Mouse (Mus musculus) brain, embryonic 18.5 days (tissue): Measurements from ENCODE around the gene C530008M17Rik.

ENCODE experiments used
- DNase-seq: peaks from one replicate; pipeline ENCODE4 v3.0.0-alpha.2; 2012; ENCODE audit warnings: low read depth, low spot score

Gene C530008M17Rik

GRCm38 (mm10) chr5:76832529-76833210 is 176.4 kb downstream of the C530008M17Rik start:
- no peak for DNase-seq

GRCm38 (mm10) chr5:76837018-76837417 is 180.7 kb downstream of the C530008M17Rik start:
- no peak for DNase-seq

GRCm38 (mm10) chr5:76839786-76840185 is 183.5 kb downstream of the C530008M17Rik start:
- DNase-seq = no peak

GRCm38 (mm10) chr5:76841859-76842258 is 185.5 kb downstream of the C530008M17Rik start:
- no peak for DNase-seq

- DNase-seq = no peak
Observed at GRCm38 (mm10) chr5:76843448-76843847, 187.1 kb downstream of the C530008M17Rik start.

- DNase-seq = no peak
Observed at GRCm38 (mm10) chr5:76843851-76844419, 187.6 kb downstream of the C530008M17Rik start.

- DNase-seq = no peak
Observed at GRCm38 (mm10) chr5:76844618-76845186, 188.4 kb downstream of the C530008M17Rik start.

GRCm38 (mm10) chr5:76847106-76847505 is 190.8 kb downstream of the C530008M17Rik start:
- no peak for DNase-seq

- DNase-seq = no peak
Observed at GRCm38 (mm10) chr5:76851316-76851715, 195.0 kb downstream of the C530008M17Rik start.

- DNase-seq = no peak
Observed at GRCm38 (mm10) chr5:76853549-76853948, 197.2 kb downstream of the C530008M17Rik start.

- DNase-seq = no peak
Observed at GRCm38 (mm10) chr5:76855829-76856600, 199.7 kb downstream of the C530008M17Rik start.

- no peak for DNase-seq
Observed at GRCm38 (mm10) chr5:76857103-76858015, 201.0 kb downstream of the C530008M17Rik start.

- no peak for DNase-seq
Observed at GRCm38 (mm10) chr5:76858444-76858843, 202.1 kb downstream of the C530008M17Rik start.

GRCm38 (mm10) chr5:76866819-76867218 is 210.5 kb downstream of the C530008M17Rik start:
- no peak for DNase-seq

GRCm38 (mm10) chr5:76868693-76869286 is 212.5 kb downstream of the C530008M17Rik start:
- no peak for DNase-seq

- no peak for DNase-seq
Observed at GRCm38 (mm10) chr5:76869553-76869952, 213.2 kb downstream of the C530008M17Rik start.

- no peak for DNase-seq
Observed at GRCm38 (mm10) chr5:76876106-76876758, 219.9 kb downstream of the C530008M17Rik start.

- no peak for DNase-seq
Observed at GRCm38 (mm10) chr5:76884107-76884506, 227.8 kb downstream of the C530008M17Rik start.

GRCm38 (mm10) chr5:76887011-76887410 is 230.7 kb downstream of the C530008M17Rik start:
- DNase-seq = no peak

GRCm38 (mm10) chr5:76892608-76893007 is 236.3 kb downstream of the C530008M17Rik start:
- no peak for DNase-seq
